Mouse (Mus musculus): ENCODE data around the gene Eml4. TPM values are rescaled to one million over a fixed set of nuclear protein-coding genes. Genes with fewer than 3 reads are reported as not detected.

Eml4 gene
- polyA plus RNA-seq, 1 experiment from 2014 or later = 4.7 TPM

GRCm38 (mm10) chr17:83483784-83484183 is 133.1 kb downstream of the Eml4 start:
- H3K4me2 ChIP-seq (ENCODE audit: low read depth, low read length) = no peak overlapping the region
- no peaks in the 10 kb centered on the region; the same call in 1 of the 2 replicates for H3K36me3 ChIP-seq (ENCODE audit: control insufficient read depth, insufficient read depth)
- no peak for ATAC-seq (ENCODE audit: low read depth)
- WGBS (ENCODE audit: insufficient replicate concordance) = 58% methylated on average over 2 of the region's 2 CpGs
- no peak overlapping the region for H3K4me3 ChIP-seq (ENCODE audit: low read depth, low read length)
- H3K9ac ChIP-seq (ENCODE audit: low read depth, low read length) = no peak overlapping the region
- no peaks in the 10 kb centered on the region for H3K9me3 ChIP-seq (replicated peaks; ENCODE audit: control insufficient read depth, low read length)
- H3K27ac ChIP-seq (ENCODE audit: low read length) = no peak overlapping the region
- no peaks in the 10 kb centered on the region for H3K4me1 ChIP-seq (ENCODE audit: control insufficient read depth, low read depth, low read length)
- no peaks in the 10 kb centered on the region for H3K27me3 ChIP-seq (ENCODE audit: control insufficient read depth, insufficient read depth, low read depth, low read length)

- Histone ChIP-seq H3K27me3 (ENCODE audit: control insufficient read depth, insufficient read depth, low read depth, low read length) (no peaks in the 10 kb centered on the region), H3K4me2 (ENCODE audit: low read depth, low read length) (no peak overlapping the region), H3K9me3 (replicated peaks; ENCODE audit: control insufficient read depth, low read length) (no peaks in the 10 kb centered on the region), H3K36me3 (ENCODE audit: control insufficient read depth, insufficient read depth) (no peaks in the 10 kb centered on the region), H3K27ac (ENCODE audit: low read length) (no peak overlapping the region), H3K4me3 (ENCODE audit: low read depth, low read length) (no peak overlapping the region), H3K9ac (ENCODE audit: low read depth, low read length) (no peak overlapping the region), H3K4me1 (ENCODE audit: control insufficient read depth, low read depth, low read length) (no peaks in the 10 kb centered on the region)
- ATAC-seq (ENCODE audit: low read depth) = no peak
- WGBS (ENCODE audit: insufficient replicate concordance) = 57% methylated on average over 3 of the region's 3 CpGs
Observed at GRCm38 (mm10) chr17:83487762-83488161, 137.0 kb downstream of the Eml4 start.

GRCm38 (mm10) chr17:83498889-83499288 is 148.2 kb downstream of the Eml4 start:
- WGBS (ENCODE audit: insufficient replicate concordance) = 78% methylated on average over 5 of the region's 5 CpGs

GRCm38 (mm10) chr17:83499692-83500091 is 149.0 kb downstream of the Eml4 start:
- Histone ChIP-seq H3K9ac (ENCODE audit: low read depth, low read length) (no peak overlapping the region), H3K9me3 (replicated peaks; ENCODE audit: control insufficient read depth, low read length) (no peaks in the 10 kb centered on the region), H3K27ac (ENCODE audit: low read length) (no peak overlapping the region), H3K4me1 (ENCODE audit: control insufficient read depth, low read depth, low read length) (no peaks in the 10 kb centered on the region), H3K4me3 (ENCODE audit: low read depth, low read length) (no peak overlapping the region), H3K27me3 (ENCODE audit: control insufficient read depth, insufficient read depth, low read depth, low read length) (no peaks in the 10 kb centered on the region), H3K4me2 (ENCODE audit: low read depth, low read length) (no peak overlapping the region), H3K36me3 (ENCODE audit: control insufficient read depth, insufficient read depth) (peaks cover 30% of the 10 kb centered on the region)
- ATAC-seq (ENCODE audit: low read depth) = no peak
- 87% methylated on average over 4 of the region's 4 CpGs for WGBS (ENCODE audit: insufficient replicate concordance)

More at GRCm38 (mm10) chr17:83498889-83499288, 148.2 kb downstream of the Eml4 start:
- Histone ChIP-seq H3K4me3 (ENCODE audit: low read depth, low read length) (no peak overlapping the region), H3K4me2 (ENCODE audit: low read depth, low read length) (no peak overlapping the region), H3K27me3 (ENCODE audit: control insufficient read depth, insufficient read depth, low read depth, low read length) (no peaks in the 10 kb centered on the region), H3K36me3 (ENCODE audit: control insufficient read depth, insufficient read depth) (peaks cover 30% of the 10 kb centered on the region), H3K27ac (ENCODE audit: low read length) (no peak overlapping the region), H3K9ac (ENCODE audit: low read depth, low read length) (no peak overlapping the region), H3K4me1 (ENCODE audit: control insufficient read depth, low read depth, low read length) (no peaks in the 10 kb centered on the region), H3K9me3 (replicated peaks; ENCODE audit: control insufficient read depth, low read length) (no peaks in the 10 kb centered on the region)
- no peak for ATAC-seq (ENCODE audit: low read depth)

GRCm38 (mm10) chr17:83503693-83504092 is 153.0 kb downstream of the Eml4 start:
- Histone ChIP-seq H3K4me3 (ENCODE audit: low read depth, low read length) (no peak overlapping the region), H3K9ac (ENCODE audit: low read depth, low read length) (no peak overlapping the region), H3K36me3 (ENCODE audit: control insufficient read depth, insufficient read depth) (peaks cover 21% of the 10 kb centered on the region), H3K4me2 (ENCODE audit: low read depth, low read length) (no peak overlapping the region), H3K27ac (ENCODE audit: low read length) (no peak overlapping the region), H3K9me3 (replicated peaks; ENCODE audit: control insufficient read depth, low read length) (no peaks in the 10 kb centered on the region), H3K27me3 (ENCODE audit: control insufficient read depth, insufficient read depth, low read depth, low read length) (no peaks in the 10 kb centered on the region), H3K4me1 (ENCODE audit: control insufficient read depth, low read depth, low read length) (no peaks in the 10 kb centered on the region)
- WGBS (ENCODE audit: insufficient replicate concordance) = 66% methylated on average over 2 of the region's 2 CpGs
- no peak for ATAC-seq (ENCODE audit: low read depth)

- no peaks in the 10 kb centered on the region for H3K9me3 ChIP-seq (replicated peaks; ENCODE audit: control insufficient read depth, low read length)
- H3K9ac ChIP-seq (ENCODE audit: low read depth, low read length) = no peak overlapping the region
- H3K36me3 ChIP-seq (ENCODE audit: control insufficient read depth, insufficient read depth) = no peaks in the 10 kb centered on the region
- 0 out of 2 replicates have a peak overlapping the region, but pooled peaks have one; percentile 69 for H3K4me2 ChIP-seq (ENCODE audit: low read depth, low read length)
- no peak overlapping the region for H3K27ac ChIP-seq (ENCODE audit: low read length)
- 72% methylated on average over 3 of the region's 3 CpGs for WGBS (ENCODE audit: insufficient replicate concordance)
- H3K4me1 ChIP-seq (ENCODE audit: control insufficient read depth, low read depth, low read length) = peaks cover 19% of the 10 kb centered on the region
- ATAC-seq (ENCODE audit: low read depth) = no peak
- no peak overlapping the region for H3K4me3 ChIP-seq (ENCODE audit: low read depth, low read length)
- H3K27me3 ChIP-seq (ENCODE audit: control insufficient read depth, insufficient read depth, low read depth, low read length) = no peaks in the 10 kb centered on the region
Observed at GRCm38 (mm10) chr17:83512130-83512529, 161.4 kb downstream of the Eml4 start.

- H3K36me3 ChIP-seq (ENCODE audit: control insufficient read depth, insufficient read depth) = no peaks in the 10 kb centered on the region
- H3K4me1 ChIP-seq (ENCODE audit: control insufficient read depth, low read depth, low read length) = peaks cover 19% of the 10 kb centered on the region
- peak overlapping the region; percentile 88 for H3K4me3 ChIP-seq (ENCODE audit: low read depth, low read length)
- H3K9ac ChIP-seq (ENCODE audit: low read depth, low read length) = peak overlapping the region; percentile 74
- peak overlapping the region; percentile 74 for H3K27ac ChIP-seq (ENCODE audit: low read length)
- no peaks in the 10 kb centered on the region for H3K9me3 ChIP-seq (replicated peaks; ENCODE audit: control insufficient read depth, low read length)
- H3K27me3 ChIP-seq (ENCODE audit: control insufficient read depth, insufficient read depth, low read depth, low read length) = no peaks in the 10 kb centered on the region
- 0% methylated on average over 24 of the region's 24 CpGs for WGBS (ENCODE audit: insufficient replicate concordance)
- ATAC-seq (ENCODE audit: low read depth) = peak; percentile 53
- peak overlapping the region; percentile 69 for H3K4me2 ChIP-seq (ENCODE audit: low read depth, low read length)
Observed at GRCm38 (mm10) chr17:83513655-83514212, 163.0 kb downstream of the Eml4 start.

- ATAC-seq (ENCODE audit: low read depth) = peak; percentile 98
Observed at GRCm38 (mm10) chr17:83514213-83514701, 163.5 kb downstream of the Eml4 start.

GRCm38 (mm10) chr17:83517280-83518015 is 166.7 kb downstream of the Eml4 start, which contains the start of gene Cox7a2l:
Gene Cox7a2l (minus strand): TSS chr17:83517330.
- 83% methylated on average over 8 of the region's 8 CpGs for WGBS (ENCODE audit: insufficient replicate concordance)

More at GRCm38 (mm10) chr17:83514213-83514701, 163.5 kb downstream of the Eml4 start:
- Histone ChIP-seq H3K27ac (ENCODE audit: low read length) (peak overlapping the region; percentile 74), H3K4me2 (ENCODE audit: low read depth, low read length) (peak overlapping the region; percentile 69), H3K9me3 (replicated peaks; ENCODE audit: control insufficient read depth, low read length) (no peaks in the 10 kb centered on the region), H3K36me3 (ENCODE audit: control insufficient read depth, insufficient read depth) (no peaks in the 10 kb centered on the region), H3K9ac (ENCODE audit: low read depth, low read length) (peak overlapping the region; percentile 74), H3K4me3 (ENCODE audit: low read depth, low read length) (peak overlapping the region; percentile 88), H3K27me3 (ENCODE audit: control insufficient read depth, insufficient read depth, low read depth, low read length) (no peaks in the 10 kb centered on the region), H3K4me1 (ENCODE audit: control insufficient read depth, low read depth, low read length) (peaks cover 19% of the 10 kb centered on the region)
- WGBS (ENCODE audit: insufficient replicate concordance) = under 1% methylated on average over 33 of the region's 33 CpGs

More at GRCm38 (mm10) chr17:83517280-83518015, 166.7 kb downstream of the Eml4 start, which contains the start of gene Cox7a2l:
- Histone ChIP-seq H3K27ac (ENCODE audit: low read length) (no peak within 1 kb of the TSS), H3K4me1 (ENCODE audit: control insufficient read depth, low read depth, low read length) (peaks cover 14% of the 10 kb centered on the region), H3K9me3 (replicated peaks; ENCODE audit: control insufficient read depth, low read length) (no peaks in the 10 kb centered on the region), H3K36me3 (ENCODE audit: control insufficient read depth, insufficient read depth) (no peaks in the 10 kb centered on the region), H3K27me3 (ENCODE audit: control insufficient read depth, insufficient read depth, low read depth, low read length) (no peaks in the 10 kb centered on the region), H3K4me3 (ENCODE audit: low read depth, low read length) (no peak within 1 kb of the TSS), H3K9ac (ENCODE audit: low read depth, low read length) (no peak within 1 kb of the TSS), H3K4me2 (ENCODE audit: low read depth, low read length) (no peak within 1 kb of the TSS)
- no peak for ATAC-seq (ENCODE audit: low read depth)
